Mouse (Mus musculus) central nervous system, embryonic 18 days (tissue): ENCODE data around the gene Olfr323. TPM values are rescaled to one million over a fixed set of nuclear protein-coding genes. Genes with fewer than 3 reads are reported as not detected.

Experiments used
- polyA plus RNA-seq: library from polyadenylated mRNA; depleted of rRNA; stranded (reverse); fragments of >200 nt; gene quantifications from 2 replicates; pipeline ENCODE4 v1.2.3, GENCODE M21; 2012; rRNA removed

Olfr323 gene
- polyA plus RNA-seq, result not detected in 2 replicates

GRCm38 (mm10) chr11:58630401-58630800 is at the start of gene Olfr323:
Gene Olfr323, minus strand, starts transcription at chr11:58630501.

GRCm38 (mm10) chr11:58658596-58658995 is 28.3 kb upstream of the Olfr323 start, which contains the start of gene Olfr322:
Gene Olfr322, plus strand, starts transcription at chr11:58658782.

GRCm38 (mm10) chr11:58640272-58640867 is 10.1 kb upstream of the Olfr323 start, which contains the start of gene Trim58:
Gene Trim58, plus strand, starts transcription at chr11:58640465.

GRCm38 (mm10) chr11:58615975-58616374 is 14.3 kb downstream of the Olfr323 start, which contains the start of gene 2210407C18Rik:
Gene 2210407C18Rik, minus strand, starts transcription at chr11:58616075.

GRCm38 (mm10) chr11:58594814-58595213 is 35.5 kb downstream of the Olfr323 start, which contains the start of gene Olfr324:
Gene Olfr324, plus strand, starts transcription at chr11:58595114.

GRCm38 (mm10) chr11:58577430-58577829 is 52.9 kb downstream of the Olfr323 start, which contains the start of gene Olfr325:
Gene Olfr325, plus strand, starts transcription at chr11:58577730.

Other genes starting within 250 kb of the Olfr323 start
- not detected in 2 replicates for gene 1810065E05Rik, start 209.4 kb downstream of the Olfr323 start, polyA plus RNA-seq
- not detected in 2 replicates for gene Gm12253, start 197.9 kb downstream of the Olfr323 start, polyA plus RNA-seq
- not detected in 2 replicates for gene Lypd9, start 177.6 kb downstream of the Olfr323 start, polyA plus RNA-seq
- not detected in 2 replicates for gene Olfr30, start 168.2 kb downstream of the Olfr323 start, polyA plus RNA-seq
- 0.03 TPM in 1 of 2 replicates, not detected in the other for gene Olfr332, start 137.9 kb downstream of the Olfr323 start, polyA plus RNA-seq
- gene Olfr331, start 127.9 kb downstream of the Olfr323 start, polyA plus RNA-seq, result not detected in 2 replicates
- 0.03 and 0.06 TPM in 2 replicates for gene Olfr330, start 95.7 kb downstream of the Olfr323 start, polyA plus RNA-seq
- gene Olfr329-ps, start 84.1 kb downstream of the Olfr323 start, polyA plus RNA-seq, result not detected in 2 replicates
- gene Olfr328, start 74.9 kb downstream of the Olfr323 start, polyA plus RNA-seq, result 0.03 TPM in 1 of 2 replicates, not detected in the other
- not detected in 2 replicates for gene Olfr224, start 59.9 kb downstream of the Olfr323 start, polyA plus RNA-seq
- not detected in 2 replicates for gene Olfr325, start 52.8 kb downstream of the Olfr323 start, polyA plus RNA-seq
- 0.12 TPM in 2 replicates for gene Olfr324, start 35.4 kb downstream of the Olfr323 start, polyA plus RNA-seq
- not detected in 2 replicates for gene 2210407C18Rik, start 14.4 kb downstream of the Olfr323 start, polyA plus RNA-seq
- 0.08 and 0.16 TPM in 2 replicates for gene Trim58, start 10.0 kb upstream of the Olfr323 start, polyA plus RNA-seq
- gene Olfr322, start 28.3 kb upstream of the Olfr323 start, polyA plus RNA-seq, result not detected in 2 replicates
- not detected in 2 replicates for gene Olfr320, start 50.6 kb upstream of the Olfr323 start, polyA plus RNA-seq
- gene Olfr319, start 68.7 kb upstream of the Olfr323 start, polyA plus RNA-seq, result not detected in 2 replicates
- not detected in 2 replicates for gene Olfr318, start 93.5 kb upstream of the Olfr323 start, polyA plus RNA-seq
- gene Olfr317, start 108.7 kb upstream of the Olfr323 start, polyA plus RNA-seq, result 0.28 and 0.29 TPM in 2 replicates
- not detected in 2 replicates for gene Olfr316, start 122.2 kb upstream of the Olfr323 start, polyA plus RNA-seq
- not detected in 2 replicates for gene Olfr315, start 142.7 kb upstream of the Olfr323 start, polyA plus RNA-seq
- not detected in 2 replicates for gene Olfr314, start 152.5 kb upstream of the Olfr323 start, polyA plus RNA-seq
- 2.6 and 4.4 TPM in 2 replicates for gene Fam183b, start 171.5 kb upstream of the Olfr323 start, polyA plus RNA-seq
- not detected in 2 replicates for gene Olfr313, start 184.5 kb upstream of the Olfr323 start, polyA plus RNA-seq
- gene Olfr312, start 198.7 kb upstream of the Olfr323 start, polyA plus RNA-seq, result not detected in 2 replicates
- gene Olfr311, start 208.8 kb upstream of the Olfr323 start, polyA plus RNA-seq, result not detected in 2 replicates
- gene Gm12258, start 216.7 kb upstream of the Olfr323 start, polyA plus RNA-seq, result 31.0 and 32.6 TPM in 2 replicates
- 9.1 TPM in 2 replicates for gene 2810021J22Rik, start 236.7 kb upstream of the Olfr323 start, polyA plus RNA-seq